Mouse (Mus musculus) stomach, postnatal 0 days (tissue): ENCODE results near the gene Cd5. TPM values are rescaled to one million over a fixed set of nuclear protein-coding genes. Genes with fewer than 3 reads are reported as not detected.

ENCODE experiments used
- ATAC-seq: fragments of 200-750 bp; cut with Nextera tagmentation; 2 replicates; pipeline ENCODE4 v1.8.0; 2017; ENCODE audit not compliant: low FRiP score, low TSS enrichment
- DNase-seq: peaks from one replicate; pipeline ENCODE4 v3.0.0-alpha.2; 2016; ENCODE audit warnings: low spot score
- H3K27ac ChIP-seq: fragments of 300-500 bp; sonication (generic); replicated peaks from 2 replicates; pipeline ENCODE4 v1.5.1; 2014; ENCODE audit warnings: mild to moderate bottlenecking, control low read depth
- H3K27me3 ChIP-seq: fragments of 300-500 bp; sonication (generic); 2 replicates; pipeline ENCODE4 v1.6.1; 2014; ENCODE audit warnings: low read length; ENCODE audit not compliant: control insufficient read depth, insufficient read depth
- H3K36me3 ChIP-seq: fragments of 300-500 bp; sonication (generic); 2 replicates; pipeline ENCODE4 v1.6.1; 2014; ENCODE audit warnings: low read length, mixed read lengths; ENCODE audit not compliant: control insufficient read depth, insufficient read depth
- H3K4me1 ChIP-seq: fragments of 300-500 bp; sonication (generic); replicated peaks from 2 replicates; pipeline ENCODE4 v1.6.1; 2014; ENCODE audit warnings: antibody characterized with exemption; ENCODE audit not compliant: control insufficient read depth, insufficient read depth
- H3K4me2 ChIP-seq: fragments of 300-500 bp; sonication (generic); replicated peaks from 2 replicates; pipeline ENCODE4 v1.6.1; 2014; ENCODE audit warnings: low read depth, mild to moderate bottlenecking, control low read depth, moderate library complexity
- H3K4me3 ChIP-seq: fragments of 300-500 bp; sonication (generic); 2 replicates; pipeline ENCODE4 v1.5.1; 2014; ENCODE audit warnings: low read depth, low read length, control low read depth
- H3K9ac ChIP-seq: fragments of 300-500 bp; sonication (generic); 2 replicates; pipeline ENCODE4 v1.6.1; 2014; ENCODE audit warnings: mild to moderate bottlenecking, low read length, control low read depth, mixed read lengths
- H3K9me3 ChIP-seq: fragments of 300-500 bp; sonication (generic); 2 replicates; pipeline ENCODE4 v1.6.1; 2016; ENCODE audit warnings: low read length; ENCODE audit not compliant: control insufficient read depth
- CTCF ChIP-seq: IDR thresholded peaks from 2 replicates; pipeline ENCODE4 v1.5.1; 2016; ENCODE audit warnings: antibody characterized with exemption, low read depth, mild to moderate bottlenecking, moderate library complexity
- EP300 ChIP-seq: optimal IDR thresholded peaks from 2 replicates; pipeline ENCODE3; 2016; ENCODE audit warnings: antibody characterized with exemption
- WGBS: fragments of 180-500 bp; shearing (Covaris S2); extraction: QIAGEN DNeasy Blood & Tissue Kit; methylation state at CpG from one replicate; pipeline ENCODE4 v1.1.7; 2014; 5-methylcytosine and 5-hydroxymethylcytosine counted together
- polyA plus RNA-seq: library from polyadenylated mRNA; unstranded; fragments of >200 nt; fragmentation: Nextera tagmentation; extraction: Ambion mirVana; gene quantifications from 2 replicates; pipeline ENCODE4 v1.2.1, GENCODE M21; 2015

Cd5 gene
- polyA plus RNA-seq, 1 experiment from 2014 or later: 1.8 TPM

- Histone ChIP-seq H3K9me3 (no peaks in the 10 kb centered on the region), H3K36me3 (peaks cover 22% of the 10 kb centered on the region), H3K4me1 (no peaks in the 10 kb centered on the region), H3K9ac (no peak overlapping the region), H3K27ac (no peak overlapping the region), H3K27me3 (no peaks in the 10 kb centered on the region), H3K4me3 (no peak overlapping the region), H3K4me2 (no peak overlapping the region)
- WGBS: 85% methylated on average over 6 of the region's 6 CpGs
- no peak for TF ChIP-seq EP300
- TF ChIP-seq CTCF: no peak
- DNase-seq (no peak), ATAC-seq (no peak)
These were observed 24.6 kb downstream of the Cd5 start for GRCm38 (mm10) chr19:10714168-10714567.

GRCm38 (mm10) chr19:10713551-10713950, 25.3 kb downstream of the Cd5 start:
- H3K36me3 ChIP-seq: peaks cover 22% of the 10 kb centered on the region
- WGBS: 89% methylated on average over 10 of the region's 10 CpGs
- TF ChIP-seq EP300: no peak
- TF ChIP-seq CTCF: no peak

GRCm38 (mm10) chr19:10712646-10713045, 26.2 kb downstream of the Cd5 start:
- WGBS: 91% methylated on average over 12 of the region's 12 CpGs
- no peak for ATAC-seq
- no peak overlapping the region for H3K4me2 ChIP-seq
- DNase-seq: no peak
- H3K9me3 ChIP-seq: no peaks in the 10 kb centered on the region
- TF ChIP-seq CTCF: no peak
- TF ChIP-seq EP300: no peak
- peaks cover 22% of the 10 kb centered on the region for H3K36me3 ChIP-seq
- H3K27me3 ChIP-seq: no peaks in the 10 kb centered on the region
- no peak overlapping the region for H3K27ac ChIP-seq
- no peak overlapping the region for H3K4me3 ChIP-seq
- no peak overlapping the region for H3K9ac ChIP-seq
- H3K4me1 ChIP-seq: no peaks in the 10 kb centered on the region

More at GRCm38 (mm10) chr19:10713551-10713950, 25.3 kb downstream of the Cd5 start:
- Histone ChIP-seq H3K27ac (no peak overlapping the region), H3K4me1 (no peaks in the 10 kb centered on the region), H3K4me3 (no peak overlapping the region), H3K27me3 (no peaks in the 10 kb centered on the region), H3K9ac (no peak overlapping the region), H3K4me2 (no peak overlapping the region), H3K9me3 (no peaks in the 10 kb centered on the region)
- DNase-seq (no peak), ATAC-seq (no peak)

GRCm38 (mm10) chr19:10712194-10712593, 26.6 kb downstream of the Cd5 start:
- 90% methylated on average over 7 of the region's 7 CpGs for WGBS
- no peak for ATAC-seq
- Histone ChIP-seq H3K9me3 (no peaks in the 10 kb centered on the region), H3K9ac (no peak overlapping the region), H3K4me1 (no peaks in the 10 kb centered on the region), H3K36me3 (peaks cover 27% of the 10 kb centered on the region), H3K4me3 (no peak overlapping the region), H3K27ac (no peak overlapping the region), H3K27me3 (no peaks in the 10 kb centered on the region), H3K4me2 (no peak overlapping the region)
- no peak for DNase-seq
- no peak for TF ChIP-seq CTCF
- TF ChIP-seq EP300: no peak

- no peaks in the 10 kb centered on the region for H3K27me3 ChIP-seq
- no peak overlapping the region for H3K4me2 ChIP-seq
- H3K4me1 ChIP-seq: no peaks in the 10 kb centered on the region
- H3K9me3 ChIP-seq: no peaks in the 10 kb centered on the region
- TF ChIP-seq EP300 (no peak), CTCF (no peak)
- DNase-seq: no peak
- no peak overlapping the region for H3K9ac ChIP-seq
- ATAC-seq: no peak
- H3K4me3 ChIP-seq: no peak overlapping the region
- no peak overlapping the region for H3K27ac ChIP-seq
- WGBS: 88% methylated on average over 4 of the region's 4 CpGs
- H3K36me3 ChIP-seq: peaks cover 31% of the 10 kb centered on the region
These were observed 28.1 kb downstream of the Cd5 start for GRCm38 (mm10) chr19:10710751-10711150.

GRCm38 (mm10) chr19:10710088-10710511, 28.7 kb downstream of the Cd5 start:
- H3K36me3 ChIP-seq: peaks cover 31% of the 10 kb centered on the region
- ATAC-seq: peak; percentile 34
- peak overlapping the region; percentile 40; the same call in 1 of the 2 replicates for H3K27ac ChIP-seq
- TF ChIP-seq CTCF (peak; percentile 79), EP300 (no peak)
- DNase-seq: peak; percentile 78
- no peaks in the 10 kb centered on the region for H3K27me3 ChIP-seq
- H3K4me3 ChIP-seq: no peak overlapping the region
- WGBS: 74% methylated on average over 9 of the region's 9 CpGs
- no peak overlapping the region for H3K4me2 ChIP-seq
- no peaks in the 10 kb centered on the region for H3K4me1 ChIP-seq
- H3K9me3 ChIP-seq: no peaks in the 10 kb centered on the region
- no peak overlapping the region for H3K9ac ChIP-seq
